Mouse (Mus musculus) neural tube, embryonic 11.5 days (tissue): Measurements from ENCODE around the gene Ankfn1. TPM values are rescaled to one million over a fixed set of nuclear protein-coding genes. Genes with fewer than 3 reads are reported as not detected.
A peak's percentile ranks its signal among the peaks of the same experiment; 100 is the strongest.

Experiments used
- ATAC-seq: fragments of 200-750 bp; cut with Nextera tagmentation; 2 replicates; pipeline ENCODE4 v1.8.0; 2017; ENCODE audit warnings: moderate number of reproducible peaks, mild to moderate bottlenecking, moderate TSS enrichment, moderate library complexity; ENCODE audit not compliant: insufficient read depth, low FRiP score, low TSS enrichment
- DNase-seq: peaks from one replicate; pipeline ENCODE4 v3.0.0-alpha.2; 2015; ENCODE audit warnings: low spot score
- H3K27ac ChIP-seq: fragments of 300-500 bp; sonication (generic); 2 replicates; pipeline ENCODE4 v1.5.1; 2014; ENCODE audit warnings: low read depth, mild to moderate bottlenecking, low read length
- H3K27me3 ChIP-seq: fragments of 300-500 bp; sonication (generic); 2 replicates; pipeline ENCODE4 v1.6.1; 2014; ENCODE audit warnings: mild to moderate bottlenecking, low read length, mixed read lengths; ENCODE audit not compliant: control insufficient read depth, insufficient read depth
- H3K36me3 ChIP-seq: fragments of 300-500 bp; sonication (generic); 2 replicates; pipeline ENCODE4 v1.6.1; 2014; ENCODE audit warnings: mild to moderate bottlenecking, low read length, moderate library complexity, mixed read lengths; ENCODE audit not compliant: control insufficient read depth, insufficient read depth
- H3K4me1 ChIP-seq: fragments of 300-500 bp; sonication (generic); 2 replicates; pipeline ENCODE4 v1.6.1; 2014; ENCODE audit warnings: low read length, mixed read lengths; ENCODE audit not compliant: control insufficient read depth, insufficient read depth
- H3K4me2 ChIP-seq: fragments of 300-500 bp; sonication (generic); 2 replicates; pipeline ENCODE4 v1.6.1; 2014; ENCODE audit warnings: low read depth, mild to moderate bottlenecking, moderate library complexity
- H3K4me3 ChIP-seq: fragments of 300-500 bp; sonication (generic); 2 replicates; pipeline ENCODE4 v1.5.1; 2014; ENCODE audit warnings: low read depth, low read length
- H3K9ac ChIP-seq: fragments of 300-500 bp; sonication (generic); 2 replicates; pipeline ENCODE4 v1.6.1; 2014; ENCODE audit warnings: mild to moderate bottlenecking, low read length
- H3K9me3 ChIP-seq: fragments of 300-500 bp; sonication (generic); 2 replicates; pipeline ENCODE4 v1.6.1; 2016; ENCODE audit warnings: low read length; ENCODE audit not compliant: control insufficient read depth
- WGBS: fragments of 180-500 bp; shearing (Covaris S2); extraction: QIAGEN DNeasy Blood & Tissue Kit; methylation state at CpG from one replicate; pipeline ENCODE4 v1.1.7; 2014; 5-methylcytosine and 5-hydroxymethylcytosine counted together
- polyA plus RNA-seq: library from polyadenylated mRNA; unstranded; fragments of >200 nt; fragmentation: Nextera tagmentation; extraction: Ambion mirVana; gene quantifications from 2 replicates; pipeline ENCODE4 v1.2.1, GENCODE M21; 2014

The Ankfn1 gene
- polyA plus RNA-seq, 1 experiment from 2014 or later, result 0.62 TPM

GRCm38 (mm10) chr11:89538376-89538775, 239.1 kb downstream of the Ankfn1 start:
- 72% methylated on average over 8 of the region's 8 CpGs for WGBS
- H3K36me3 ChIP-seq, result no peaks in the 10 kb centered on the region
- no peak overlapping the region for H3K4me2 ChIP-seq
- H3K27ac ChIP-seq, result no peak overlapping the region
- no peak for DNase-seq
- no peaks in the 10 kb centered on the region for H3K4me1 ChIP-seq
- no peaks in the 10 kb centered on the region for H3K27me3 ChIP-seq
- no peak overlapping the region for H3K4me3 ChIP-seq
- H3K9me3 ChIP-seq, result no peaks in the 10 kb centered on the region
- no peak overlapping the region for H3K9ac ChIP-seq
- no peak for ATAC-seq

GRCm38 (mm10) chr11:89527800-89528430, 249.5 kb downstream of the Ankfn1 start:
- Histone ChIP-seq H3K4me2 (no peak overlapping the region), H3K4me1 (no peaks in the 10 kb centered on the region), H3K27ac (no peak overlapping the region), H3K36me3 (no peaks in the 10 kb centered on the region), H3K4me3 (no peak overlapping the region), H3K9ac (no peak overlapping the region), H3K27me3 (no peaks in the 10 kb centered on the region), H3K9me3 (no peaks in the 10 kb centered on the region)
- no peak for ATAC-seq
- no peak for DNase-seq
- 56% methylated on average over 4 of the region's 4 CpGs for WGBS

- no peaks in the 10 kb centered on the region for H3K27me3 ChIP-seq
- WGBS, result 49% methylated on average over 9 of the region's 9 CpGs
- H3K9me3 ChIP-seq, result no peaks in the 10 kb centered on the region
- no peak overlapping the region for H3K9ac ChIP-seq
- no peak overlapping the region for H3K27ac ChIP-seq
- H3K4me1 ChIP-seq, result no peaks in the 10 kb centered on the region
- H3K36me3 ChIP-seq, result no peaks in the 10 kb centered on the region
- DNase-seq (no peak), ATAC-seq (no peak)
- no peak overlapping the region for H3K4me2 ChIP-seq
- no peak overlapping the region for H3K4me3 ChIP-seq
Measured at GRCm38 (mm10) chr11:89515501-89515901, 262.0 kb downstream of the Ankfn1 start.

- no peak overlapping the region for H3K27ac ChIP-seq
- no peak overlapping the region for H3K4me3 ChIP-seq
- H3K4me2 ChIP-seq, result no peak overlapping the region
- no peaks in the 10 kb centered on the region for H3K27me3 ChIP-seq
- DNase-seq, result peak; percentile 20
- H3K36me3 ChIP-seq, result no peaks in the 10 kb centered on the region
- no peaks in the 10 kb centered on the region; the same call in 1 of the 2 replicates for H3K4me1 ChIP-seq
- no peak overlapping the region for H3K9ac ChIP-seq
- WGBS, result 14% methylated on average over 11 of the region's 11 CpGs
- no peaks in the 10 kb centered on the region for H3K9me3 ChIP-seq
- ATAC-seq, result no peak
Measured at GRCm38 (mm10) chr11:89508675-89509324, 268.7 kb downstream of the Ankfn1 start.

GRCm38 (mm10) chr11:89506595-89507245, 270.7 kb downstream of the Ankfn1 start:
- H3K27me3 ChIP-seq, result no peaks in the 10 kb centered on the region
- no peaks in the 10 kb centered on the region; the same call in 1 of the 2 replicates for H3K4me1 ChIP-seq
- H3K4me3 ChIP-seq, result no peak overlapping the region
- peak; percentile 13; the same call in 1 of the 2 replicates for ATAC-seq
- H3K27ac ChIP-seq, result no peak overlapping the region
- no peaks in the 10 kb centered on the region for H3K9me3 ChIP-seq
- H3K9ac ChIP-seq, result no peak overlapping the region
- H3K4me2 ChIP-seq, result no peak overlapping the region
- no peak for DNase-seq
- H3K36me3 ChIP-seq, result no peaks in the 10 kb centered on the region
- WGBS, result 42% methylated on average over 11 of the region's 11 CpGs

GRCm38 (mm10) chr11:89505046-89505445, 272.4 kb downstream of the Ankfn1 start:
- no peaks in the 10 kb centered on the region for H3K9me3 ChIP-seq
- H3K4me2 ChIP-seq, result no peak overlapping the region
- no peaks in the 10 kb centered on the region for H3K27me3 ChIP-seq
- H3K36me3 ChIP-seq, result no peaks in the 10 kb centered on the region
- no peak overlapping the region for H3K4me3 ChIP-seq
- H3K9ac ChIP-seq, result no peak overlapping the region
- WGBS, result 79% methylated on average over 7 of the region's 7 CpGs
- ATAC-seq, result no peak
- H3K4me1 ChIP-seq, result no peaks in the 10 kb centered on the region; the same call in 1 of the 2 replicates
- H3K27ac ChIP-seq, result no peak overlapping the region
- DNase-seq, result no peak

GRCm38 (mm10) chr11:89501796-89502195, 275.7 kb downstream of the Ankfn1 start:
- Histone ChIP-seq H3K9ac (no peak overlapping the region), H3K4me1 (no peaks in the 10 kb centered on the region), H3K27me3 (no peaks in the 10 kb centered on the region), H3K4me3 (no peak overlapping the region), H3K4me2 (no peak overlapping the region), H3K9me3 (no peaks in the 10 kb centered on the region), H3K27ac (no peak overlapping the region), H3K36me3 (no peaks in the 10 kb centered on the region)
- ATAC-seq, result no peak
- DNase-seq, result no peak
- 65% methylated on average over 7 of the region's 7 CpGs for WGBS

- DNase-seq (no peak), ATAC-seq (no peak)
- Histone ChIP-seq H3K27ac (no peak overlapping the region), H3K9ac (no peak overlapping the region), H3K9me3 (no peaks in the 10 kb centered on the region), H3K36me3 (no peaks in the 10 kb centered on the region), H3K4me3 (no peak overlapping the region), H3K4me2 (no peak overlapping the region), H3K4me1 (no peaks in the 10 kb centered on the region), H3K27me3 (no peaks in the 10 kb centered on the region)
- 88% methylated on average over 2 of the region's 2 CpGs for WGBS
Measured at GRCm38 (mm10) chr11:89500961-89501360, 276.5 kb downstream of the Ankfn1 start.

GRCm38 (mm10) chr11:89481084-89481483, 296.4 kb downstream of the Ankfn1 start:
- DNase-seq (no peak), ATAC-seq (no peak)
- no peaks in the 10 kb centered on the region for H3K4me1 ChIP-seq
- no peak overlapping the region for H3K27ac ChIP-seq
- no peaks in the 10 kb centered on the region for H3K9me3 ChIP-seq
- no peak overlapping the region for H3K9ac ChIP-seq
- H3K36me3 ChIP-seq, result no peaks in the 10 kb centered on the region
- WGBS, result 71% methylated on average over 6 of the region's 6 CpGs
- H3K27me3 ChIP-seq, result no peaks in the 10 kb centered on the region
- H3K4me2 ChIP-seq, result no peak overlapping the region
- H3K4me3 ChIP-seq, result no peak overlapping the region
